ENCODE assay signal across 15 mouse cellular contexts in the genomic region with DNA sequence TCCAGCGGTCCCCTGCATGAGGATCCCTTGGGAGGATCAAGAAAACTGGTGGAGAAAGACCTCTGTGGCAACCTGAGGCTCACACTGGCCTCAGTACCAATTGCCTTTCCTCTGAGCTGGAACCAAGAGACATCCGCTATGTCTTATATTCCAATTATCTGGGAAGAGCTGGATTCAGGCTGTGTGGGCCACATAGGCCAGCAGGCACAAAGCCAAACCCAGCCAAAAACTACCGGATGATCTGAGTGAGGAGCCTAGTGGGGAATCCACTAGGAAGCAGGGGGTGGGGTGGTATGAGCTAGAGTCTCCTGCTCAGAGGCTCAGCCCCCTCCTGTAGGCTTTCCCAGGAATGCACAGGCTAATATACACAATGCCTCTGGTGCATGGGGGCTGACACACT.
DNase-seq lines count a peak whose midpoint lies in the region; ATAC-seq lines count a peak whose summit lies in the region.
"Had no signal": no experiment of that assay in that cellular context is flagged by ENCODE, and none has a peak within 500 bp of the region (broad histone marks: within the 10 kb centered on the region; RNA-seq: fewer than 3 reads in every experiment).

No protein-coding gene starts in this region.

- H3K9ac ChIP-seq in hindbrain, embryonic 12.5 days: no peak overlapping the region
- 0 out of 2 replicates have a peak overlapping the region, but pooled peaks have one; percentile 29 for H3K9ac ChIP-seq in midbrain, embryonic 13.5 days (replicated peaks)
- H3K9ac ChIP-seq: embryonic facial prominence, embryonic 13.5 days; liver, embryonic 12.5 days; lung, embryonic 15.5 days had no signal

- H3K27me3 ChIP-seq in hindbrain, embryonic 12.5 days: no peaks in the 10 kb centered on the region
- H3K27me3 ChIP-seq in midbrain, embryonic 13.5 days: no peaks in the 10 kb centered on the region
- H3K27me3 ChIP-seq: embryonic facial prominence, embryonic 13.5 days; liver, embryonic 12.5 days; lung, embryonic 15.5 days had no signal

- peaks cover 13% of the 10 kb centered on the region; the same call in 1 of the 2 replicates for H3K36me3 ChIP-seq in hindbrain, embryonic 12.5 days
- peaks cover 20% of the 10 kb centered on the region for H3K36me3 ChIP-seq in midbrain, embryonic 13.5 days
- H3K36me3 ChIP-seq: G1E; liver, embryonic 12.5 days; lung, embryonic 15.5 days had no signal

- intact Hi-C loops in gastrocnemius, postnatal 14 days (cut with DNase I; ENCODE audit: low total_unique reads): no loop called here

- 67% methylated on average over 3 of the region's 3 CpGs for WGBS in hindbrain, embryonic 12.5 days
- 51% methylated on average over 3 of the region's 3 CpGs for WGBS in midbrain, embryonic 13.5 days

- no peak overlapping the region for H3K4me2 ChIP-seq in hindbrain, embryonic 12.5 days (replicated peaks)
- H3K4me2 ChIP-seq in midbrain, embryonic 13.5 days (replicated peaks): no peak overlapping the region
- H3K4me2 ChIP-seq: embryonic facial prominence, embryonic 13.5 days; liver, embryonic 12.5 days; lung, embryonic 15.5 days had no signal

- H3K4me1 ChIP-seq in hindbrain, embryonic 12.5 days: peaks cover 68% of the 10 kb centered on the region
- peaks cover 77% of the 10 kb centered on the region for H3K4me1 ChIP-seq in midbrain, embryonic 13.5 days (replicated peaks)

- H3K9me3 ChIP-seq in hindbrain, embryonic 12.5 days (replicated peaks): no peaks in the 10 kb centered on the region
- H3K9me3 ChIP-seq in midbrain, embryonic 13.5 days: no peaks in the 10 kb centered on the region
- H3K9me3 ChIP-seq: embryonic facial prominence, embryonic 13.5 days; liver, embryonic 12.5 days; lung, embryonic 15.5 days had no signal

- peak overlapping the region; percentile 18; the same call in 1 of the 2 replicates for H3K27ac ChIP-seq in hindbrain, embryonic 12.5 days
- peak overlapping the region; percentile 96 for H3K27ac ChIP-seq in midbrain, embryonic 13.5 days
- H3K27ac ChIP-seq: embryonic facial prominence, embryonic 13.5 days; liver, embryonic 12.5 days; lung, embryonic 15.5 days had no signal

- DNase-seq in cerebellum, adult 9-10 months: peak; percentile 42
- no peak for DNase-seq in cerebellum, adult 11-12 months
- peak; percentile 49 for DNase-seq in gastrocnemius, postnatal 14 days
- no peak for DNase-seq in gastrocnemius, adult 18-20 months (ENCODE audit: low spot score)
- DNase-seq in adrenal gland, adult 18-20 months (ENCODE audit: low spot score in 2 of 2): no peak
- no peak for DNase-seq in frontal cortex, postnatal 25 days (ENCODE audit: low spot score in 2 of 2)
- DNase-seq: heart, postnatal 10 days; thymus, postnatal 4 days had no signal

- no peak for ATAC-seq in hindbrain, embryonic 12.5 days (ENCODE audit: low FRiP score)
- ATAC-seq in midbrain, embryonic 13.5 days: no peak
- ATAC-seq: CD4-positive, CD25-positive, alpha-beta regulatory T cell, adult 4 months; liver, embryonic 12.5 days had no signal

- no peak overlapping the region for H3K4me3 ChIP-seq in hindbrain, embryonic 12.5 days
- H3K4me3 ChIP-seq in midbrain, embryonic 13.5 days (replicated peaks): no peak overlapping the region
- H3K4me3 ChIP-seq: embryonic facial prominence, embryonic 13.5 days; liver, embryonic 12.5 days; lung, embryonic 15.5 days had no signal

Comparison
In these comparisons a context has a peak if more than half of its experiments do, and no peak if none do; other contexts are left out.
1. DNase-seq: peak in cerebellum, adult 9-10 months (single experiment) and gastrocnemius, postnatal 14 days (single experiment); none in cerebellum, adult 11-12 months (single experiment), gastrocnemius, adult 18-20 months (single experiment), adrenal gland, adult 18-20 months (0 of 2) and frontal cortex, postnatal 25 days (0 of 2).